Mouse (Mus musculus): Measurements from ENCODE around the gene Gnai2.

The Gnai2 gene

GRCm38 (mm10) chr9:107658096-107658495, 22.9 kb upstream of the Gnai2 start:
- no peak for DNase-seq (ENCODE audit: low read depth)

GRCm38 (mm10) chr9:107657144-107657543, 22.0 kb upstream of the Gnai2 start:
- DNase-seq (ENCODE audit: low read depth) = no peak

GRCm38 (mm10) chr9:107654585-107654984, 19.4 kb upstream of the Gnai2 start:
- no peak for DNase-seq (ENCODE audit: low read depth)

- no peak for DNase-seq (ENCODE audit: low read depth)
Observed at GRCm38 (mm10) chr9:107653474-107653873, 18.3 kb upstream of the Gnai2 start.

- no peak for DNase-seq (ENCODE audit: low read depth)
Observed at GRCm38 (mm10) chr9:107650708-107651481, 15.7 kb upstream of the Gnai2 start.

- no peak for DNase-seq (ENCODE audit: low read depth)
Observed at GRCm38 (mm10) chr9:107650225-107650624, 15.1 kb upstream of the Gnai2 start.

- DNase-seq (ENCODE audit: low read depth) = no peak
Observed at GRCm38 (mm10) chr9:107648767-107649166, 13.6 kb upstream of the Gnai2 start.

GRCm38 (mm10) chr9:107646975-107647374, 11.8 kb upstream of the Gnai2 start:
- DNase-seq (ENCODE audit: low read depth) = peak; percentile 50

- DNase-seq (ENCODE audit: low read depth) = peak; percentile 84
Observed at GRCm38 (mm10) chr9:107645577-107645976, 10.4 kb upstream of the Gnai2 start.

GRCm38 (mm10) chr9:107645153-107645510, 10.0 kb upstream of the Gnai2 start:
- no peak for DNase-seq (ENCODE audit: low read depth)

GRCm38 (mm10) chr9:107644495-107645152, 9.5 kb upstream of the Gnai2 start:
- DNase-seq (ENCODE audit: low read depth) = peak; percentile 93

GRCm38 (mm10) chr9:107643544-107644214, 8.5 kb upstream of the Gnai2 start:
- no peak for DNase-seq (ENCODE audit: low read depth)

GRCm38 (mm10) chr9:107641666-107642065, 6.5 kb upstream of the Gnai2 start:
- DNase-seq (ENCODE audit: low read depth) = no peak

- DNase-seq (ENCODE audit: low read depth) = peak; percentile 94
Observed at GRCm38 (mm10) chr9:107640257-107640772, 5.1 kb upstream of the Gnai2 start.

- no peak for DNase-seq (ENCODE audit: low read depth)
Observed at GRCm38 (mm10) chr9:107637070-107637469, 1.9 kb upstream of the Gnai2 start.

- DNase-seq (ENCODE audit: low read depth) = peak; percentile 40
Observed at GRCm38 (mm10) chr9:107634406-107635278, 525 bp downstream of the Gnai2 start.

- peak; percentile 55 for DNase-seq (ENCODE audit: low read depth)
Observed at GRCm38 (mm10) chr9:107633661-107634405, 1.3 kb downstream of the Gnai2 start.

- DNase-seq (ENCODE audit: low read depth) = peak; percentile 87
Observed at GRCm38 (mm10) chr9:107633091-107633660, 2.0 kb downstream of the Gnai2 start.

GRCm38 (mm10) chr9:107632478-107632877, 2.7 kb downstream of the Gnai2 start:
- DNase-seq (ENCODE audit: low read depth) = peak; percentile 29

GRCm38 (mm10) chr9:107631861-107632260, 3.3 kb downstream of the Gnai2 start:
- DNase-seq (ENCODE audit: low read depth) = no peak

Data from 416B (cell line).